Mouse (Mus musculus) retina, embryonic 14.5 days (tissue): Measurements from ENCODE around the gene Vps18.

Experiments used
- DNase-seq: peaks from one replicate; pipeline ENCODE4 v3.0.0-alpha.2; 2015; ENCODE audit warnings: low spot score

Vps18 gene

DNA sequence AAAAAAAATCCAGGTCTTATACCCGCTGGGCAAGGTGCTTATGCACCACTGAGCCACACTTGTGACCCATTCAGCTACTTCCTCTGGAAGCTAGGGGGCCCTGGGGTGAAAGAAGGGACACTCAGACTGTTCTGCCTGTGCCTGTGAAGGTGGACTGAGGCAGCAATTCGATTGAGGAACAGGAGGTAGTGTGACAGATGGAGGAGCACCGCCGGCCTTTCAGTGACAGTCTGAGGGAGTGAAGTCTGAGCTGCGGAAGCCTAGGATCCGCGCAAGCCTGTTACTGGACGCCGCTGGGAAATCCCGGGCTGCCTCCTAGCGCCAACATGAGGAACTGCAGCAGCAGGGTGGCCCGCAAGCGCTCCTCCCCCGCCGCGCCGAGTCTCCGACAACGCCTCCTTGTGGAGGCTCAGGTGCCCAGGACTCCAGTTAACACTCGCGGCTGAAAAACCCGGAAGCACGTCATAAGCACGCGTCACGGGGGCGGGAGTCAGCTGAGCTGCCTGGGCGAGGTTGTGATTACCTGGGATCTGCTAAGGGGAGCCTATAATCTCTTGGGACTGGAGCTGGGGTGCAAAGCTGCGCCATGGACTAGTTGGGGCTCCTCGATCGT lies at the start of gene Vps18:
Gene Vps18, plus strand, starts transcription at position 471 of the 613 bp plus-strand sequence.
- peak; percentile 98 for DNase-seq

DNA sequence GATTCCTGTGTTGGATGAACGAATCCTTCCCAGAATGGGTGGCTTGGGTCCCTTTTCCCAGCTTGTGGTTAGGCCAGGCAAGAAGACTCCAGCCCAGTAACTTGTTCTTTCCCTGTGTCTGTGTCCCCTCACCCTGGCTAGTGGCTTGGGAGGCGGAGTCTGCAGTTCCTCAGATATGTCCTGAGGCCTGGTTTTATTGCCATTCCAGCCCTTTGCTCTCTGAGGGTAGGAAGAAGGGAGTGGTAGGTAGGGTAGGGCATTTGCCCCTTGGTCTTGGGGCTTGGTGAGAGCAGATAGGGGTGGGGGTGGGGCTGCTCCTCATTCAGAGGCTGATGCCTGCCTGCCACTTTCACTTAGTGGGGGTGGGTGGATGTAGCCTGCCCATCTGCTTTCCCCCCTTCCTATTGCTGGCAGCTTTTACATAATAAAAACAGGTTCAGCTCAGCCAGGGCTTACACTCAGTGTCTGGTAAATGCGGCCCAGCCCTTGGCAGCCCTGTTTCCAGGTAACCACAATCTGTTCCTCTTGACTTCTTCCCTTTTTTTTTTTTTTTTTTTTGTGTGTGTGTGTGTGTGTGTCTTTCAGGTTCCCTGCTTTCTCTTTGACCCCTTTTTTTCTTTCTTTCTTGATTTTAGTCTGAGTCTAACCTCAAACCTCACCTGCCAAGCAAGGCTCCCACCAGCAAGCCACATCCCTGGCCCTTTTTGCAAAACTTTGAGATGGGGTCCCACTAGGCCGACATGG lies 48.3 kb upstream of the Vps18 start:
- DNase-seq = no peak

DNA sequence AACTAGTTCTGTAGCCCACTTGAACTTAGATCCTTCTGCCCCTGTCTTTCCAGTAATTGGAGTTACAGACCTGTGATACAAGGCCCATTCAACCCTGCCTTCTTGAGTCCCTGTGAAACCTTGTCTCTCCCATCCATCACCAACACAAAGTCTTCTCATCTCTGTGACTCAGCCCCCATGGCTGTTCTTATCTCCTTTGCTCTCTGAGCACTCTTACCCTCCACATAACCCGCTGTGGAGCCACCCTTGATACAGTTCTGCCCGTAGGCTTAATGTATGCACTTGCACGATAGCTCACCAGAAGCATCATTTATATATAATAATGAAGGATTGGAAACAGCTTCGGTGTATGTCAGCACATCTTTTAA lies 47.7 kb upstream of the Vps18 start:
- DNase-seq = no peak

DNA sequence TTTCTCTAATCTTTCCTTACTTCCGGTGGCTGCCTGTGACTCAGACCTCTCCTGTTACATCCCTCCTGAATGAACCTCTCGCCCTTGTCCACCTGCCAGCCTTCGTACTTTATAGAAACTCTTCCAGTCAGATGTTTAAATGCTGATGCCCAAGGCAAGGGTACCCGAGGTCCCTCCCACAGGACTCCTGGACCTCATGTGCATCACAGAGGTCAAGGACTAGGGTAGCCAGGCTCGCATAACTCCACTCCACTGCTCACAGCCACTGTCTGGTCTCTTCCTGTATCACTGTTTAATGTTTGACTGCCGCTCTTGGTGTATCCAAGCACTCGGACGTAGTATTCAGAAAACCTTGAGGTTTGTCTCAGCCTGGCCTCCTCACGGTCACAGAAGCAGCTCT lies 46.0 kb upstream of the Vps18 start:
- DNase-seq = no peak

DNA sequence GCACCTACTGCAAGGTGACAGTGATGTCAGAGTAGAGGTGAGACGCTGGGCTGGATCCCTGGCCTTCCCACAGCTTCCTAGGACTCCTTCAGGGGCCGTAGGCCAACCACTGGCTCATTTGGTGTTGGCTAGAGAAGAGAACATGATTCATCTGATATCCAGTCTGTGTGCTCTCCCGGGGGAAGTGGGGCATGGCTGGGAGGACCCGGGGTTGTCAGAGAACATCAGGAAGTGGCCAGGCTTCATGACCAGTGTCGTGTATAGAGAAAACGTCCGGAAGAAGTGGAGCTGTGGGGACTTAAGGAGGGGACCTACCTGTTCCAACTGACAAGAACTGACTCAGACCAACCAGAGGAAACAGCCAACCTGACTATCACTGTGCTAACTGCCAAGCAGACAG lies 43.3 kb upstream of the Vps18 start:
- DNase-seq = no peak

DNA sequence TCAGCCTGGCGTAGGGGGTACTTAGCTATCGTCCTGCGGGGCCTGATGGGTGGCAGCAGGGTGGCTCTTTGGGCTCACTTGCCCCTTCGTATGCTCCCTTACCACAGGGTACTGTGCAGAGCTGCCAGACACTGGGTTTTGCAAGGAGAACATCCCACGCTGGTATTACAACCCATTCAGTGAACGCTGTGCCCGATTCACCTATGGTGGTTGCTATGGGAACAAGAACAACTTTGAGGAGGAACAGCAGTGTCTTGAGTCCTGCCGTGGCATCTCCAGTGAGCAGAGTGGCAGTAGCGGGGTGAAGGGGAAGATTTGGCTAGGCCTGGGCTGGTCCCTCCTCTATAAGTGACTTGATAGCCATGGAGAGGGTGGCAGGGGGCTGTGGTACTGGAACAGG lies 40.6 kb upstream of the Vps18 start:
- no peak for DNase-seq

DNA sequence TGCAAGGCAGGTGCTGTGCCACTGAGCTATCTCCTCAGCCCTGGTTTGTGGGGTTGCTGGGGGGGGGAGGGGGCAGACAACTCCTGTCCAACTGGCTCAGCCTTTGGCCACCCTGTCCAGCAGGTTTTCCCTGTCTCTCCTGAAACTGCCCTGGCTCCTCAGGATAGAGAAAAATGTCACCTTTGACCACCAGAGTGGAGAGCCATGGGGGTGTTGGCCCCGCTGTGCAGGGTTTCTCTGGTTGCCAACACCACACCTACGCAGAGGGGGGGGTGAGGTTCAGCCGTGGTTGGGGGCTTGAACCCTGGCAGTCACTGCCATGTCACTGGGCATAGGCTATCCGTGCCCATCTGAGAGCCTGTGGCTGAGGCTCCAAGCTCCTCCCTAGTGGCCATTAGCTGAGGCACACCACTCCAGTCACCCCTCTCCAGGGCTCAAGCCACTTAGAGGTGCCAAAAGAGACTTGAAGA lies 38.9 kb upstream of the Vps18 start:
- no peak for DNase-seq

DNA sequence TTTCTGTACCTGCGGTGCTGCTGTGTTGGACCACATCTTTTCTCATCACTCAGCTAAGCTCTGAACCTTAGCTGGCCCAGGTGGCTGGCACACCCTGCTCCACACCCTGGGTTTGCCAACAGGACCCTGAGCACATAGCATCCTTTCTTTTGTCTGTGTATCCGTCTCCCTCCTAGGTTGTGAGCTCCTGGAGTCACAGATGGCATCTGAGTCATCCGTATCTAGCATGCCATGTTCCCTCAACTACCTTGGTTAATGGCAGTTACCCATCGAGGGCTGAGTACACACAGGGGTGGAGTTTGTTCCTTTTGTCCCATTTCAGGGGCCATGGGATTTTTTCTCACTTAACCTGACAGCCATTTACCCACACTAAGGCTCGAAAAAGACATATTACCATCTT lies 38.2 kb upstream of the Vps18 start:
- no peak for DNase-seq

DNA sequence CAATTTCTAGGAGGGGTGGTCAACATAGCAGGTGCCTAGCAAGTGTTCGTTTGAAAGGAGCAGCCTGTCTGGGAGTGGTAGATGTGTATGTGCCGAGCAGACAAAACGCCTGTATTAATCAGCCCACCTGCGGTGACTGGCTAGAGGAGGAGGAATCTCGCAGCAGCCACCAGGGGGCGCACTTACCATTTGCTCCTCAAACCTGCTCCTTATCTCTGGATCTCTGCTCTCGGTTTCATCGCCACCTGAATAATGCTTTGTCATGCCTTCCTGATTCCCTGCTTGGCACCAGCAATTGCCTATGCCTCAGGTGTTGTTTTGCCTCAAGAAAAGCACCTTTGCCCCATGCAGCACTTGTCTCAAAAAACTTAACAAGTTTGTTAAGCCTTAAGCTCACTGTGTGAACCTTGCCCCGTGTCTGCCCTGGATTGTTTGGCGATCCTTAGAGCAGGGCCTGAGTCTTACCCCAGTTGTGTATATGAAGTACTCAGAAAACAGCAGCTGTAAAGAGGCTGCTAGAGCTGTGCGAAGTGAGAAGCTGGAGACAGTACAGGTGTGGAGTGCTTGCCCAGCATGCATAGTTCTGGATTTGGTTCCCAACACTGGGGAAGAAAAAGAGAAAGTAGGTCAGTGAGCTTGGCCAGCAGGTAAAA lies 37.6 kb upstream of the Vps18 start:
- DNase-seq = peak; percentile 97

DNA sequence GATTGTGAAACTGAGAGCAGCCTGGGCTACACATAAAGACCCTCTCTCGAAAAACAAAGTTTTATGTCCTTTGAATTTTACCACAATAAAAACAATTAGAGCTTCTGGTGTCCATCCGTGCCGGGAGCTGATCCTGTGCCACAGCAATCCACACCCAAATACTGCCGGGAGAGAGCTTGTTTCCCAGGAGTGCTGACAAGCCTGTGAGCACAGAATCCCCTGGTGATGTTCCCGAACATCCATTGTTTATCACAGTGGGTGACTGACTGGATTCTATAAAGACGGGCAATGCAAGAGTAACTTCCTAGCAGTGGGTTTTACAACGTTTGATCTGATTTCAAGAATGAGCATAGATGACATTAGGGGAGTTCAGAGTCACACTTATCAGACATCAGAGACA lies 33.6 kb upstream of the Vps18 start:
- DNase-seq = no peak

DNA sequence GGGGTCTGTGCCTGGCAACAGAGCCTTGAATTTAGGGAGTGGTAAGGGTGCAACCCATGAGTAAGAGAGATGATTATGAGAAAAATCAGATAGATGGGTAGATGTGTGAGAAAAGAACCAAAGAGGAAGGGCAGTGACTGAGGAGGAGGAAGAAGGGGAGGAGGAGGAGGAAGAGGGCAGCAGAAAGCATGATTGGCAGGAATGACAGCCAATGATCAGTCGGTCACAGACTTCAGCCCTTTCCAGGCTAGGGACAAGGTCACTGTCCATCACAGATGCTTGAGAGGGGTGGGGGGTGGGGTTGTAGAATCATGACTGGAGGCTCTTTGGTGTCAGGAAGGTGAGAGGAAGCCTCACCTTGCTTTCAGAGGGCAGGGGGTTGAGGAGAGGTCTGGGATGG lies 28.0 kb upstream of the Vps18 start:
- DNase-seq = no peak

DNA sequence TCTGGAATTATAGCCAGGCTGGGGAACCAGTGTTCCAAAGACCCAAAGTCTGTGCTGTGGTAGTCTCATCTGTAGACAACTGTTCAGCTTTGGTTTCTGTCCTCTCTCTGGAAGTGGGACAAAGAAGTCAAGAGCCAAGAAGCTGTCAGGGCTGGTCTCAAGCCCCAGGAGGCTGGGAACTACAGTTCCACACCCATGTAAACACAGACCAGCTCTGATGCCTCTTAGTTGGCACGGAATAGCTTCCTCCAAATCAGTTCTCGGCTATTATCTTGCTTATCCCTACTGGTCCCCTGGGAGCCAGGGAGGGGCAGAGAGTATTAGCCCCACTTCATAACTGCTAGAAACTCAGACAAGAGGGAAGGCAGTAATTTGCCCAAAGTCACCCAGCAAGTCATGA lies 27.2 kb upstream of the Vps18 start:
- DNase-seq = no peak

DNA sequence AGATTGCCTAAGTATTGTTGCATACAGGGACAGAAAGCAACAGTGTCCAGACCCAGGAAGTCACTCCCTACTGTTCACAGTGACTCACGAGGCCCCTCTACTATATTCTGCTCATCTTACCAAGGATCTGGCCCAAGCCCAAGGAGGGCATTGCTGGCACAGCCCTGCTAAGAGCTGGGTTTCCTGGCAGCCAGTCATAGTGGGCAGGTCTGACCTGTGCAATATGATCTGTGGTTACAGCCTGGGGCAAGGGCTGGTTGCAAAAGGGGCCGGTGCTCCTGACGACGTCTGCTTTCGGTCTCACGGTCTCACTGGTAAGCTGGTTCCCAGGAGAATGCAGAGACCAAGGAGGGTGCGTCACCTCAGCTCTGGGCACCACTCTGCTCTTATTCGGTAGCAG lies 25.6 kb upstream of the Vps18 start:
- no peak for DNase-seq

DNA sequence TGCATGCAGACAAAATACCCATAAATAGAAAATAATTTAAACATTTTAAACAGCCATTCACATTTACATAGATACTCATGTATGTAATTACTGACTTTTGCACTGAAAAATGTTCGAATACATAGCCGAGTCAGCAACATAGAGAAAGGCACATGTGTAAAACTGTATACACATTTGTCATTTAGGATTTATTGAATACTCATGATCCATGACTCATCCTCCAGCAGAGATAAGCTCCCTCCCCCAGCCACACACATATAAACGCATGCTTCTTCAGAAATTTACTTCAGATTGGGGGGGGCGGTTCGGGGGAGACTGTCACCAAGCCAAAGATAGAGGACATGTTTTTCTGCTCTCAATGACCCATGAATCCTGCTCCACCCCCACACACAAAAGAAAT lies 24.7 kb upstream of the Vps18 start:
- no peak for DNase-seq

DNA sequence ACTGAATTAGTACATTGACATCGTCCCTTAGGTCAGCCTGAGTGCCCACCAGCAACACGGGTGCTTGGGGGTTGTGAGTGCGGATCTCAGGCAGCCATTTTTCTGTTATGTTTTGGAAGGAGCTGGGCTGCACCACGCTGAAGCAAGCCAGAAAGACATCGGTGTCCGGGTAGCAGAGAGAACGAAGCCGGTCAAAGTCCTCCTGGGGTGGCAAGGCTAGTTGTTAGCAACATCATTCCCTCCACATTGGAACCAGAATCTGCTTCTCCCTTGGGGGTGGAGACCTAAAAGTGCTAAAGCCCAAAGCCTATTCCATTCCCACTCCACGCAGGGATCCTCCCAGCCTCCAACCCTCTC lies 18.3 kb upstream of the Vps18 start:
- no peak for DNase-seq

DNA sequence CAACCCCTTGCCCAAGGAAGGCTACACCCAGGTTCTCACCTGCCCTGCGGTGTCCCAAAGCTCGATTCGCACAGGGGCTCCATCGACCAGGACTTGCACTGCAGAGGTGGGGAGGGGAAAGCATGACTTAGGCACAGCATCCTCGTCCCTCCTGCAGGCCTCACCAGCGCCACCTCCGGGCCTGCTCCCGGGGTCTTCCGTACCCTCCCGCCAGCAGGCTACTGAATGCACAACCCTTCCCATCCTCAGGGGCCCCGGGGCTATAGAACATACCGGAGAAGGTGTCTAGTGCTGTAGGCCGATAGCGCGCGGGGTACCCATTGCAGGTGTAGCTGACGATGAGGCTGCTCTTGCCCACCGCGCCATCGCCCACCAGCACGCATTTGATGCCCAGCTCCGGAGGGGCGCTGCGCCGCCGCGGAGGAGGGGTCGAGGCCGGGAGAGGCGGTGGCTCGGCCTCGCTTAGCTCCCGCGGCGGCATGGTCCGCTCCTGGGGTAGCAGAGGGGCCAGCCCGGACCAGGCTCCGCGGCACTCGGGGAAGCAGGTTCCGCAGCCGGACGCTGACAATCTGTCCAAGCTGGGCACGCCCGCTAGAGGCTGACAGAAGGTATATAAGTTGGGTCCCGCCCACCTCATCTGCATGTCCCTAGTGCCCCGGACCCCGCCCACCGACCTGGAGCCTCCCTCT lies 17.8 kb upstream of the Vps18 start, which contains the start of gene Rhov:
Gene Rhov, minus strand, starts transcription at position 630 of the 689 bp plus-strand sequence.
- peak; percentile 79 for DNase-seq

DNA sequence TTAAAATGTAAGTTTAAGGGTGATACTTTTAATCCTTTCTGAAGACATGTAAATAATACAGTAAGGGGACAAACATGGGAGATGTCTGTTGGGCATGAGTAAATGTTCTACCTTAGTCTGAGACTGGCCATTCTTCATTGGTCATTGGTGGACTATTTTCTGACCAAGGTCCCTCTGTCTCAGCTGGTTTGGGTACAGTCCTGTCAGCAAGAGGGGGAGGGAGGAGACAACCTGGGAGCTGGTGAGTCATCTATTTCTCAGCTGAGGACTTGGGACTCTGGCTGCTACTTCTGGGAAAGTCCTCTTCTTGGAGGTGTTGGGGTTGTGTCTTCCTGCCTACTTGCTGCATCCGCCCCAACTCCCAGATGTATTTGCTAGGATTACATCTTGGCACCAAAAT lies 14.4 kb upstream of the Vps18 start:
- DNase-seq = no peak

DNA sequence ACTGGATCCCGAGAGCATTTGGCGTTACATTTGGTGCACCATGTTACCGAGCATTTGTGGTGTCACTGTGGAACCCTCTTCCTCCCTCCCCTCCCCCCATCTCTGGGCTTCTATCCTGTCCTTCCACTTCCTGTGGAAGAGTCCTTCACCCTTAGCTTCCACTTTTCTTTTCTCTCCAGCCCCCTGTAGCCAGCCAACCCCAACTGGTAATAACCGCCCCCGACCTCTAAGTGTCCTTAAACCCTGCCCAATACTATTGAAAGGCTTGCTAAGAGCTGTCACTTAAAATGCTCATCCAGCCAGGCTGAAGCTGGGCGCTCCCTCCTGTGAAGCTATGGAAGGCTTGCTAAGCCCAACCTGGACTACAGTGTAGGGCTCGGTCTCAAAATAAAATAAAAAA lies 11.6 kb upstream of the Vps18 start:
- no peak for DNase-seq

DNA sequence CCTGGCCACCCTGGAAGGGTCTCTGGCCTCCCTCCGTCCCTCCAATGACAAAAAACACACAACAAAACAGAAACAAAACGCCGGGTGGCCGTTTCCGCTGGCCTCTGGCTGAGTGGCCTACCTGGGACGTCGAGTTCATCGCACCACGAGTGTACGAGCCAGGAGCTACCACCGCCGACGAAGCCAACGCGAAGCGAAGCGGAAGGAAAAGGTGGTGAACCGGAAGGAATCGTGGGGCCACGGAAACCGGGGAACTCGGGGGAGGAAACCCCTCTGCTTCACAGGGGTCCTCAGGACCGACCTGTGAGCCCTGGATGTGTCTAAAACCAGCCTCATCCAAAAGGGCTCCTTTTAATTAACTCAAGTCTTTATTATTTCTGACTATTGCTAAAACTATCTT lies 10.7 kb upstream of the Vps18 start:
- peak; percentile 47 for DNase-seq

DNA sequence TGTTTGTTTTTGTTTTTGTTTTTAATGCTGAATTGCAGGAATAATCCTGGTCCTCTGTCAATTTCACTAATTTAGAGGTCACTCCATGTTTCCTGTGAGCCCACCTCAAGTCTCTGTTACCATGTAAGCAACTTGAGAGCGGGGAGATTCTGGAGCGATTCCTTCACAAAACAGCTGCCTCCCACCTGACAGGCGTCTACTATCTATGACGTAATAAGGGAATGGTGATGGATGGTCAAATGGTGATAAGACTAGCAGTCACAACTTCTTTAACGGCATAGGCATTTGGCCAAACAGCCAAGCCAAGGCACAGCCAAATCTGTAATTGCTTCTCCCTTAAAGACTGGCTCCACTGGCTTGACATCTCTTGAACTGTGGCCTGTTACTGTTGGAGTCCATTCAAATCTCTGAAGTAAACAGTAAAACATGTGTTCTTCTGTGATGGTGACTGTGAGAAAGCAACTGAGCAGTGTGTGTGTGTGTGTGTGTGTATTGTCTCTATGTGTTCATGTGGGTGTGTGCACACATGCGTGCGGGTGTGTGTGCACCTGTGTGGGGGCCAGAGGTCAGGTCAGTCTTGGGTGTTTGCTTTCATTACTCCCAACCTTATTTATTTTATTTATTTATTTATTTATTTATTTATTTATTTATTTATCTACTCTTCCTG lies 6.5 kb upstream of the Vps18 start:
- DNase-seq = no peak

DNA sequence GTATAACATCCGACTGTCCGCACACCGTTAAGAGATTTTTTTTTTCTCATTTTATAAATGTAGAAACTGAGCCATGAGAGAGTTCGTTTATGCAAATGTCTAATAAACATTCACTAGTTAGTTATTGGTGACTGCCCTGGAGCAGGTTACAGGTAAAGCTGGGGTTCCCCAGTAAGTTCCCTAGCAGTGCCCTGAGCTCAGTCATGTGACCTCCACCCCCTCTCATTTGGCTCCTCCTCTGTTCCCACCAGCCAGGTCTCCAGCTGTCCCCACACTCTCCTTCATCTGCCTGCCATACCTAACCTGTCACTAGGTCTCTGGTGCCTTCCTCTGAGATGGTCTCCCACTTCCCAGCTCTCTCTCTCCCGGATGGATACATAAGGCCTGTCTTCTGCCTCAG lies 1.2 kb upstream of the Vps18 start:
- no peak for DNase-seq

DNA sequence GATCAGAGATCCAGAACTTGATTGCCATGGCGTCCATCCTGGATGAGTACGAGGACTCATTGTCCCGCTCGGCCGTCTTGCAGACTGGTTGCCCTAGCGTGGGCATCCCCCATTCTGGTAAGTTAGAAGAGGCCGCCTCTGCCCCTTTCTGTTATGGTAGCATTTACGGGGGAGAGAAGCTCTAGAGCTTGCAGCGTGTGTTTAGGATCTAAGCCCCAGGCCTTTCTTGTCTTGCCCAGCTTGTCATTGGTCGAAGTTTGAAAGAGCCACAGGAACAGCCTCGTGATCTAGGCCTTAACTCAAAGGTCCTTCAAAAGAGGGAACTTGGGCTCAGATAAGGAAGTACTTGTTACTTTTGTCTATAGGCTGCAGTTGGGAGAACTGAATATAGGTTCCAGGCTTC lies 475 bp downstream of the Vps18 start:
- no peak for DNase-seq
